Mouse (Mus musculus) lung, postnatal 25 days (tissue): ENCODE results near the gene Helz.

Experiments
- DNase-seq: peaks from one replicate; pipeline ENCODE4 v3.0.0; 2022; ENCODE audit warnings: low spot score

Helz gene

GRCm38 (mm10) chr11:107675246-107675645 is 127.5 kb downstream of the Helz start:
- no peak for DNase-seq

- no peak for DNase-seq
Measured at GRCm38 (mm10) chr11:107676207-107676940, 128.6 kb downstream of the Helz start.

- DNase-seq = no peak
Measured at GRCm38 (mm10) chr11:107682694-107683355, 135.1 kb downstream of the Helz start.

GRCm38 (mm10) chr11:107683544-107684465 is 136.1 kb downstream of the Helz start:
- DNase-seq = no peak

GRCm38 (mm10) chr11:107686290-107686689 is 138.6 kb downstream of the Helz start:
- no peak for DNase-seq

- no peak for DNase-seq
Measured at GRCm38 (mm10) chr11:107688480-107688879, 140.8 kb downstream of the Helz start.

GRCm38 (mm10) chr11:107691569-107691968 is 143.8 kb downstream of the Helz start:
- DNase-seq = no peak

- DNase-seq = no peak
Measured at GRCm38 (mm10) chr11:107693338-107693737, 145.6 kb downstream of the Helz start.

- no peak for DNase-seq
Measured at GRCm38 (mm10) chr11:107699967-107700366, 152.2 kb downstream of the Helz start.

- peak; percentile 2 for DNase-seq
Measured at GRCm38 (mm10) chr11:107703272-107704134, 155.8 kb downstream of the Helz start.

GRCm38 (mm10) chr11:107705060-107705459 is 157.3 kb downstream of the Helz start:
- DNase-seq = no peak

- peak; percentile 60 for DNase-seq
Measured at GRCm38 (mm10) chr11:107705476-107706074, 157.8 kb downstream of the Helz start.

- no peak for DNase-seq
Measured at GRCm38 (mm10) chr11:107707897-107708610, 160.3 kb downstream of the Helz start.

GRCm38 (mm10) chr11:107710379-107710778 is 162.6 kb downstream of the Helz start:
- no peak for DNase-seq

GRCm38 (mm10) chr11:107714368-107714767 is 166.6 kb downstream of the Helz start:
- DNase-seq = no peak

- no peak for DNase-seq
Measured at GRCm38 (mm10) chr11:107716332-107716938, 168.7 kb downstream of the Helz start, which contains the start of gene Cacng1. Gene Cacng1, minus strand, starts transcription at chr11:107716522.

- DNase-seq = no peak
Measured at GRCm38 (mm10) chr11:107720264-107721021, 172.7 kb downstream of the Helz start.

GRCm38 (mm10) chr11:107721057-107721456 is 173.3 kb downstream of the Helz start:
- DNase-seq = no peak

GRCm38 (mm10) chr11:107724603-107725002 is 176.9 kb downstream of the Helz start:
- no peak for DNase-seq
